Mouse (Mus musculus): Measurements from ENCODE around the gene Cpt1c. TPM values are rescaled to one million over a fixed set of nuclear protein-coding genes. Genes with fewer than 3 reads are reported as not detected.

Cpt1c gene
- total and polyA plus RNA-seq, 3 experiments, result 4.5 to 12.7 (median 10.2) TPM

DNA sequence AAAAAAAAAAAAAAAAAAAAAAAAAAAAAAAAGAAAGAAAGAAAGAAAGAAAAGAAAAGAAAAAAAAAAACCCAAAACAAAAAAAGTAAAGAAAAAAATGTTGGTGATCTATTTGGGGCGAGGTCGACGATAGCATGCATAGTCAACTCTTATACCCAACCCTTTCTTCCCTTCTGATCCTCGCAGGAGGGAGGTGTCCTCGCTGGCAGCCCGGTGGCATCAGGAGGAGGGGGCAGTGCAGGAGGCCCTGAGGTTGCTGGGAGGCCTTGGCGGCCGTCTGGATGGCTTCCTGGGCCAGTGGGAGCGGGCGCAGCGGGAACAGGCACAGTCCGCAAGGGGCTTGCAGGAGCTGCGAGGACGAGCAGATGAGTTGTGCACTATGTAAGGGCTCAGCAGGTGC lies 21.1 kb downstream of the Cpt1c start:
- Histone ChIP-seq H3K79me2 (replicated peaks; ENCODE audit: control insufficient read depth, extremely low read depth, insufficient read depth, poor library complexity, severe bottlenecking) (no peaks in the 10 kb centered on the region), H3K4me2 (ENCODE audit: insufficient read depth, low read depth, poor library complexity, severe bottlenecking) (no peak overlapping the region), H3K36me3 (replicated peaks in 1 of 2; ENCODE audit: control insufficient read depth in 1 of 2, insufficient read depth in 1 of 2, low read length in 1 of 2) (peaks cover 0 to 13% of the 10 kb centered on the region in 2 experiments), H3K9me3 (replicated peaks; ENCODE audit: low read length) (no peaks in the 10 kb centered on the region), H3K9ac (ENCODE audit: insufficient read depth, low read depth) (no peak overlapping the region), H3K27me3 (replicated peaks) (peaks cover 37% of the 10 kb centered on the region), H3K4me3 (replicated peaks in 1 of 3; ENCODE audit: low read depth in 2 of 3, low read length in 2 of 3, poor library complexity in 1 of 3) (no peak overlapping the region), H3K4me1 (ENCODE audit: control insufficient read depth in 1 of 2, insufficient read depth in 2 of 2) (peaks cover 3 to 16% of the 10 kb centered on the region in 2 experiments; a peak in 3 of 4 replicates), H3K27ac (ENCODE audit: insufficient read depth, low read depth) (no peak overlapping the region)
- TF ChIP-seq MXI1 (IDR thresholded peaks at IDR 0.05; ENCODE audit: low read depth, low read length) (no peak), CHD2 (IDR thresholded peaks at IDR 0.05; ENCODE audit: low read length) (no peak), MAFK (IDR thresholded peaks at IDR 0.05; ENCODE audit: insufficient replicate concordance, low read length) (no peak), NELFE (IDR thresholded peaks at IDR 0.05; ENCODE audit: low read depth, low read length) (no peak), RCOR1 (conservative IDR thresholded peaks at IDR 0.05; ENCODE audit: low read depth, low read length) (no peak), ZC3H11A (IDR thresholded peaks at IDR 0.05; ENCODE audit: low read depth, low read length) (no peak), MAX (IDR thresholded peaks at IDR 0.05; ENCODE audit: low read length) (no peak), E2F4 (IDR thresholded peaks at IDR 0.05; ENCODE audit: insufficient replicate concordance, low read depth, low read length) (no peak), HCFC1 (IDR thresholded peaks at IDR 0.05; ENCODE audit: low read depth, low read length) (no peak), KAT2A (IDR thresholded peaks at IDR 0.05; ENCODE audit: insufficient replicate concordance, low read length) (no peak), BHLHE40 (IDR thresholded peaks at IDR 0.05; ENCODE audit: low read depth, low read length) (no peak), TCF12 (IDR thresholded peaks at IDR 0.05; ENCODE audit: low read depth, low read length) (no peak), EP300 (IDR thresholded peaks at IDR 0.05; ENCODE audit: low read length) (no peak), RAD21 (IDR thresholded peaks at IDR 0.05; ENCODE audit: low read depth, low read length) (no peak), MAZ (IDR thresholded peaks at IDR 0.05; ENCODE audit: low read depth, low read length) (no peak), JUN (IDR thresholded peaks at IDR 0.05; ENCODE audit: insufficient read depth, low read depth, low read length) (no peak), ZMIZ1 (IDR thresholded peaks at IDR 0.05; ENCODE audit: low read depth, low read length) (no peak), GABPA (IDR thresholded peaks at IDR 0.05; ENCODE audit: insufficient replicate concordance, low read depth, low read length) (no peak)
- dilution Hi-C loops (cut with MboI; ENCODE audit: extremely low pct_ligation_motif_present, extremely low pct_unique_long_range_greater_than_20kb, low sequenced_read_pairs), result no loop called here
- in situ Hi-C loops (cut with MboI; ENCODE audit: low pct_ligation_motif_present, low pct_unique_long_range_greater_than_20kb, low sequenced_read_pairs), result loop anchor here (10.0 kb wide), 2 partner anchors 99 to 209 kb away; partner anchors contain the start of genes Pnkp and Vrk3
- no peak for DNase-seq (ENCODE audit: extremely low read depth)

- in situ Hi-C loops (cut with MboI; ENCODE audit: low pct_ligation_motif_present, low pct_unique_long_range_greater_than_20kb, low sequenced_read_pairs) (loop anchor here (10.0 kb wide), 2 partner anchors 98 to 208 kb away; partner anchors contain the start of genes Pnkp and Vrk3), dilution Hi-C loops (cut with MboI; ENCODE audit: extremely low pct_ligation_motif_present, extremely low pct_unique_long_range_greater_than_20kb, low sequenced_read_pairs) (no loop called here)
- Histone ChIP-seq H3K4me2 (ENCODE audit: insufficient read depth, low read depth, poor library complexity, severe bottlenecking) (peak overlapping the region; percentile 93), H3K27ac (ENCODE audit: insufficient read depth, low read depth) (no peak overlapping the region), H3K9me3 (replicated peaks; ENCODE audit: low read length) (no peaks in the 10 kb centered on the region), H3K9ac (ENCODE audit: insufficient read depth, low read depth) (peak overlapping the region; percentile 39; the same call in 1 of the 2 replicates), H3K4me1 (ENCODE audit: control insufficient read depth in 1 of 2, insufficient read depth in 2 of 2) (peaks cover 3 to 16% of the 10 kb centered on the region in 2 experiments; a peak in 3 of 4 replicates), H3K36me3 (replicated peaks in 1 of 2; ENCODE audit: control insufficient read depth in 1 of 2, insufficient read depth in 1 of 2, low read length in 1 of 2) (peaks cover 0 to 13% of the 10 kb centered on the region in 2 experiments), H3K79me2 (replicated peaks; ENCODE audit: control insufficient read depth, extremely low read depth, insufficient read depth, poor library complexity, severe bottlenecking) (no peaks in the 10 kb centered on the region), H3K27me3 (replicated peaks) (peaks cover 39% of the 10 kb centered on the region), H3K4me3 (replicated peaks in 1 of 3; ENCODE audit: low read depth in 2 of 3, low read length in 2 of 3, poor library complexity in 1 of 3) (peak overlapping the region in 2 of 3 experiments; percentile 41 to 47)
- DNase-seq (ENCODE audit: extremely low read depth), result peak; percentile 90
- TF ChIP-seq HCFC1 (IDR thresholded peaks at IDR 0.05; ENCODE audit: low read depth, low read length), result no peak
- peak; percentile 53; the same call in 1 of the 2 replicates for TF ChIP-seq NRF1 (IDR thresholded peaks at IDR 0.05; ENCODE audit: low read depth, low read length)
- TF ChIP-seq MAX (IDR thresholded peaks at IDR 0.05; ENCODE audit: low read length), result no peak
- 0 out of 2 replicates have a peak, but pooled peaks have one; percentile 59 for TF ChIP-seq TBP (conservative IDR thresholded peaks at IDR 0.05; ENCODE audit: low read depth, low read length)
These were observed 21.9 kb downstream of the Cpt1c start for GRCm38 (mm10) chr7:44952611-44953306.

Data from CH12.LX (cell line).